Mouse (Mus musculus) B cell, adult (primary cell): ENCODE data around the gene Nap1l1. TPM values are rescaled to one million over a fixed set of nuclear protein-coding genes. Genes with fewer than 3 reads are reported as not detected.

ENCODE experiments used
- total RNA-seq: library from RNA; stranded (reverse); gene quantifications from 4 replicates; pipeline ENCODE4 v1.2.4, GENCODE M21; 2023; ENCODE audit not compliant: inconsistent age

The Nap1l1 gene
- 362 to 372 TPM (median 369 TPM) in 4 replicates for total RNA-seq

DNA sequence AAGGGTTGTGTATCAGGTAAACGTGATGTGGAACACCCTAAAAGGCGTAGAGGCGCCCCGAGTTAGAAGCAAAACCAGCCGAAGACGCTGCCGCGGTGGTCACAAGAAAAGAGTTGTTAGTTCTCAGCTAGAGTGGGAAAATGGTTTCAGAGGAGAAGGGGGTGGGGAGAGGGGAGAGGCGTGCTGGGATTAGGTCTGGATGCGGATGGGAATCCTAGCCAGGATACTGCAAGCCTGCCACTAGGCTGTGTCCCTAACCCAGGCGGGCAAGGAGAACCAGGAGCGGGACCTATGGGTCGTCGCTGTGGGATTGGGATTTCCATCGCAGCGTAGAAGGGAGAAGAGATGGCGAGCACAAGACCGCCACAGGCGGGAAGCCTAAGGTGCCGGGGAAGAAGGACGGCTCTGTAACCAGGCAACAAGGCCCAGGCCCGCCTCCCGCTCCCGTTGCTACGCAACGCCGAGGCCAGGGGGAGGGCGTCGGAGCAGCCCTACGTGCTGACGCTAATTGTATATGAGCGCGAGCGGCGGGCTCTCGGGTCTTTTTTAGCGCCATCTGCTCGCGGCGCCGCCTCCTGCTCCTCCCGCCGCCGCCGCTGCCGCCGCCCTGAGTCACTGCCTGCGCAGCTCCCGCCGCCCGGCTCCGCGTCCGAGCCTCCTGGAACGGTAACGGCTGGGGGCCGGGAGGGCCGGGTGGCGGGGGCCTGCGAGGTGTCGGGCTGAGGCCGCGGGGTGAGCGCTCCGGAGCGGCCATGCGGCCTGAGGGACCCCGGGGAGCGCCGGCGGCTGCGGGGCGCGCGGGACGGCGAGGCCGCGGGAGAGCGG is at the start of gene Nap1l1:
Gene Nap1l1 (plus strand): TSS at position 538 of the 825 bp plus-strand sequence.

DNA sequence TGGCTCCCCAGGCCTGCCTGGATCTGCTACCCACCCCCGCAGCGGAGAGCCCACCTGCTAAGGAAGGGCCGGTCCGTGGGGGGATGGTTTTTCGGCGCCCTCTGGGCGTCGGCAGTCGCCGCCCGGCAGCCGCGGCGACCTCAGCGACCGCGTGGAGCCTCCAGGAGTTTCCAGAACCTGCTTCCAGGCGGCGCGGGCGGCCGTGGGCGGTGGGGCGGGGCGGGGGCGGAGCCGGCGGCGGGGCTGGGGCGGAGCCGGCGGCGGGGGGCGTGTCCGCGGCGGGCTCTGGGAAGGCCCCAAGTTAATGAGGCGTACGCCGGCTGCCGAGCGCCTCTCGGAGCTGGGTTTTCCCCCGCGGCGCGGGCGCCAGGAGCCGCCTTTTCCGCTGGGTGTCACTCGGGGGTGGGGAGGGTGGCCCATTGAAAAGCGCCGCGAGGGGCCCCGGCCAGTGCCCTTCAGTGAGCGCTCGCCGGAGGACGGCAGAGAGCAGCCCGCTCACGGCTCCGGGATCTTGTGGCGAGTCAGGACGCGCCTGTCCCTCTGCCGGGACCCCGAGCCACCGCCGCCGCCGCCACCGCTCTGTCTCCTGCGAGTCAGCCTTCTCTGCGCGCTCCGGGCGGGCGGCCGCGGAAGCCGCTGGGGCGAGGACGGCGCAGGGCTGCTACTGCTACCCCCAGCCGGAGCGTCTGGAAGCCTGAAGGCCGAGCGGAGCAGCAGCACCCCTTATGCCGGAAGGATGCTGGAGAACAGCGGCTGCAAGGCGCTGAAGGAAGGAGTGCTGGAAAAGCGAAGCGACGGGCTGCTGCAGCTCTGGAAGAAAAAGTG is 33.3 kb downstream of the Nap1l1 start, which contains the start of gene Phlda1:
Gene Phlda1 (plus strand): TSS at position 186 of the 825 bp plus-strand sequence.

Other genes starting within 250 kb of the Nap1l1 start
- gene Bbs10, start 174.5 kb upstream of the Nap1l1 start, total RNA-seq: 0.80 to 2.5 TPM (median 1.9 TPM) in 4 replicates
- 5.9 to 12.2 TPM (median 10.0 TPM) in 4 replicates for gene Phlda1, start 33.1 kb downstream of the Nap1l1 start, total RNA-seq